Mouse (Mus musculus) large intestine, adult 2 months (tissue): ENCODE data around the gene L1cam. TPM values are rescaled to one million over a fixed set of nuclear protein-coding genes. Genes with fewer than 3 reads are reported as not detected.

Source experiments
- polyA plus RNA-seq: library from polyadenylated mRNA; depleted of rRNA; stranded (reverse); fragments of >200 nt; gene quantifications from 2 replicates; pipeline ENCODE4 v1.2.3, GENCODE M21; 2012; rRNA removed

The L1cam gene
- polyA plus RNA-seq, 1 experiment = 22.3 TPM

Other genes starting within 250 kb of the L1cam start
- 10.8 and 14.1 TPM in 2 replicates for gene Pnck, start 236.0 kb downstream of the L1cam start, polyA plus RNA-seq
- 323 and 534 TPM in 2 replicates for gene Slc6a8, start 223.0 kb downstream of the L1cam start, polyA plus RNA-seq
- 96.4 and 97.6 TPM in 2 replicates for gene Bcap31, start 179.9 kb downstream of the L1cam start, polyA plus RNA-seq
- 39.7 and 75.9 TPM in 2 replicates for gene Abcd1, start 179.5 kb downstream of the L1cam start, polyA plus RNA-seq
- gene Plxnb3, start 139.0 kb downstream of the L1cam start, polyA plus RNA-seq = 0.41 and 0.47 TPM in 2 replicates
- gene Srpk3, start 121.7 kb downstream of the L1cam start, polyA plus RNA-seq = 7.4 and 10.5 TPM in 2 replicates
- gene Idh3g, start 109.2 kb downstream of the L1cam start, polyA plus RNA-seq = 245 and 314 TPM in 2 replicates
- 280 and 308 TPM in 2 replicates for gene Ssr4, start 109.1 kb downstream of the L1cam start, polyA plus RNA-seq
- 0.99 and 1.0 TPM in 2 replicates for gene Pdzd4, start 71.1 kb downstream of the L1cam start, polyA plus RNA-seq
- 0.12 and 0.30 TPM in 2 replicates for gene Avpr2, start 4.0 kb downstream of the L1cam start, polyA plus RNA-seq
- 23.9 and 25.9 TPM in 2 replicates for gene Arhgap4, start 25.8 kb upstream of the L1cam start, polyA plus RNA-seq
- gene Naa10, start 25.8 kb upstream of the L1cam start, polyA plus RNA-seq = 95.2 and 104 TPM in 2 replicates
- 5.6 and 7.3 TPM in 2 replicates for gene Renbp, start 34.7 kb upstream of the L1cam start, polyA plus RNA-seq
- 38.2 and 50.9 TPM in 2 replicates for gene Hcfc1, start 70.3 kb upstream of the L1cam start, polyA plus RNA-seq
- 56.3 and 90.4 TPM in 2 replicates for gene Irak1, start 127.8 kb upstream of the L1cam start, polyA plus RNA-seq
- not detected in 2 replicates for gene Opn1mw, start 231.4 kb upstream of the L1cam start, polyA plus RNA-seq
- 3.1 and 3.3 TPM in 2 replicates for gene Mecp2, start 239.3 kb upstream of the L1cam start, polyA plus RNA-seq